Mouse (Mus musculus) kidney, adult 11 months (tissue): ENCODE measurements at regions not wholly inside any gene's neighbourhood (a gene's known extent, or its start where the extent isn't known, plus 50 kb on each side); places are given as distances from the start of the nearest gene placed in this dataset.

ENCODE experiments used
- DNase-seq: peaks from one replicate; pipeline ENCODE4 v3.0.0; 2022

GRCm38 (mm10) chr3:35102715-35103591, 452.7 kb downstream of the Sox2 start:
- DNase-seq, result no peak

- no peak for DNase-seq
Measured at GRCm38 (mm10) chr3:35104884-35105283, 454.7 kb downstream of the Sox2 start.

- no peak for DNase-seq
Measured at GRCm38 (mm10) chr3:35106097-35106496, 455.9 kb downstream of the Sox2 start.

- DNase-seq, result no peak
Measured at GRCm38 (mm10) chr3:35133477-35133876, 483.3 kb downstream of the Sox2 start.

- DNase-seq, result no peak
Measured at GRCm38 (mm10) chr3:35141500-35142220, 491.5 kb downstream of the Sox2 start.

- DNase-seq, result no peak
Measured at GRCm38 (mm10) chr3:35142683-35143082, 492.5 kb downstream of the Sox2 start.

- DNase-seq, result no peak
Measured at GRCm38 (mm10) chr3:35145569-35145968, 495.4 kb downstream of the Sox2 start.

GRCm38 (mm10) chr3:35146681-35147080, 496.5 kb downstream of the Sox2 start:
- no peak for DNase-seq

- DNase-seq, result no peak
Measured at GRCm38 (mm10) chr3:35149251-35149691, 499.1 kb downstream of the Sox2 start.

GRCm38 (mm10) chr3:35152191-35152590, 502.0 kb downstream of the Sox2 start:
- no peak for DNase-seq

- no peak for DNase-seq
Measured at GRCm38 (mm10) chr3:35154266-35154665, 504.1 kb downstream of the Sox2 start.

GRCm38 (mm10) chr3:35168676-35169075, 518.5 kb downstream of the Sox2 start:
- DNase-seq, result no peak

GRCm38 (mm10) chr3:35178759-35179440, 528.7 kb downstream of the Sox2 start:
- no peak for DNase-seq

- no peak for DNase-seq
Measured at GRCm38 (mm10) chr3:35208526-35208925, 545.4 kb upstream of the Atp11b start.

GRCm38 (mm10) chr3:35219394-35219793, 534.5 kb upstream of the Atp11b start:
- DNase-seq, result no peak

- no peak for DNase-seq
Measured at GRCm38 (mm10) chr3:35221183-35221582, 532.7 kb upstream of the Atp11b start.

GRCm38 (mm10) chr3:35222251-35222650, 531.7 kb upstream of the Atp11b start:
- no peak for DNase-seq

- DNase-seq, result no peak
Measured at GRCm38 (mm10) chr3:35225051-35225701, 528.7 kb upstream of the Atp11b start.

GRCm38 (mm10) chr3:35225774-35226365, 528.0 kb upstream of the Atp11b start:
- no peak for DNase-seq

- DNase-seq, result no peak
Measured at GRCm38 (mm10) chr3:35231158-35231928, 522.6 kb upstream of the Atp11b start.

- DNase-seq, result no peak
Measured at GRCm38 (mm10) chr3:35232487-35232886, 521.4 kb upstream of the Atp11b start.

- no peak for DNase-seq
Measured at GRCm38 (mm10) chr3:35235066-35235465, 518.8 kb upstream of the Atp11b start.
